Mouse (Mus musculus) small intestine, adult 2 months (tissue): ENCODE results near the gene Cttnbp2nl.

Source experiments
- CTCF ChIP-seq: fragments of 200-500 bp; IDR thresholded peaks from 2 replicates; pipeline ENCODE4 v1.5.1; 2012; ENCODE audit warnings: low read depth, mild to moderate bottlenecking, control low read depth, inconsistent platforms, low read length, moderate library complexity, mixed read lengths; ENCODE audit not compliant: insufficient replicate concordance, insufficient read length; ENCODE audit errors: extremely low read depth
- POLR2A ChIP-seq: fragments of 200-500 bp; IDR thresholded peaks from 2 replicates; pipeline ENCODE4 v1.6.1; 2012; ENCODE audit warnings: low read depth, mild to moderate bottlenecking, control low read depth, inconsistent platforms, low read length, moderate library complexity

DNA sequence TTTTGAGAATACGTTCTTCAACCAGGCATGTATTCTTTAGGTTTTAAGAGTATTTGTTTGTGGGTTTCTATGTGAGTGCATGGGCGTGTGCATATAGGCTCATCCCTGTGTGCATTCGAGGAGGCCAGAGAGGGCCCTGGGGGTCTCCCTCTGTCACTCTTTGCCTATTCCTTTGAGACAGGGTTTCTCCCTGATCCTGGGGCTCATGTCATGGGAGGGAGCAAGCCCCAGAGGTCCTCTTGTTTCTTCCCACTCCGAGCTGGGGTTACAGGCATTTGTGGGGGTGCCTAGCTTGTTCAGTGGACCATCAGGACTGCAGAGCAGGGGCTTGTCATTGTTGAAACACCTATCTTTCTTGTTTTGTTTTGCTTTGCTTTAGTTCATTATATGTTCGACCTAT is 65.1 kb downstream of the Cttnbp2nl start:
- no peak for TF ChIP-seq POLR2A
- TF ChIP-seq CTCF = no peak
